Mouse (Mus musculus) Patski (cell line): Measurements from ENCODE around the gene Cdyl. TPM values are rescaled to one million over a fixed set of nuclear protein-coding genes. Genes with fewer than 3 reads are reported as not detected.

Experiments used
- ATAC-seq: fragments of 100-300 bp; one replicate; pipeline ENCODE4 v1.8.0; 2021
- CTCF ChIA-PET: fragments of 350-600 bp; sonication (Branson Sonifier 250); formaldehyde crosslinking; loops from one replicate; lab custom pipeline; 2022; ENCODE audit warnings: inconsistent platforms; lab: Charles Lee
- POLR2A ChIA-PET: fragments of 350-600 bp; sonication (Branson Sonifier 250); formaldehyde crosslinking; loops from one replicate; lab custom pipeline; 2022; ENCODE audit warnings: antibody characterized with exemption, inconsistent platforms; lab: Charles Lee
- DNase-seq: peaks from one replicate; pipeline ENCODE4 v3.0.0-alpha.2; 2011; ENCODE audit warnings: low read depth, low spot score
- H3K27me3 ChIP-seq: fragments of 371-371 bp; one replicate; pipeline ENCODE4 v1.5.1; 2021
- CTCF ChIP-seq: fragments of 100-300 bp; IDR thresholded peaks from one replicate; pipeline ENCODE4 v1.5.1; 2021
- in situ Hi-C: fragments of 300-500 bp; cut with MboI; formaldehyde crosslinking; loops from 3 replicates; pipeline ENCODE4 v1.11.1; 2018; ENCODE audit warnings: low pct_unique_long_range_greater_than_20kb, mixed read lengths
- polyA plus RNA-seq: library from polyadenylated mRNA; unstranded; gene quantifications from one replicate; pipeline ENCODE4 v1.2.3, GENCODE M21; 2021

The Cdyl gene
- polyA plus RNA-seq, 1 experiment from 2014 or later: 15.4 TPM

DNA sequence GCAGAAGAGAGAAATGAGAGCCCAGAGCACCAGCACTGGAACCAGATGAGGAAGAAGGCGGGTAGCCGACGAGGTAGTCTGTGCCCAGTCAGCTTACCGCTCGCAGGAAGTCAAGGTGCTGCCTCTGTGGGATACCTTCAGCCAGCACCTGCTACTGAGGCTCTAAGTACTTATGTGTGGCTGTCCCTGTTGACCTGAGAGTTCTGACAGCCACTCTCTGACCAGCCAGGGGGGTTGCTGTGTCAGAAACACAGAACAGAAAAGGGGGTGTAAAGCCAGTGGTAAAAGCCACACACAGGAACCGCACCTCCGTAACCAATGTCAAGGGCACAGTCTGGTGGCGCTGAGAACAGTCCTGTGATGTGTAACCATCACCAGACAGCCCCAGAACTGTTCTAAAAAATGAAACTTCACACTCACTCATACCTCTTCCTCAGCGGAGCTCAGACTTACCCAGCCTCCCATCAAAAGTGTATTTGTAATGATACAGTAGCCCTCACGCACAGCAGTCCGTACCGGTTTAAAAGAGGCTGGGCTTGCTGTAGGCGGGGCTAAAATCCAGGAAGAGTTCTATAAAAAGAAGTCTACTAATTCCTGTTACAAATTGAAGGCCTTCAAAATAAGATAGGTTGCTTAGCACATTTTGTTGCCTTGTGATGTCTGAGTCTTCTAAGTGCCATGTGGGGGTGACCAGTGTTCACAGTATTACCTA is 138.3 kb downstream of the Cdyl start:
- in situ Hi-C loops: no loop called here
- ChIA-PET CTCF (interaction anchor here (1.3 to 1.4 kb wide), 2 partner anchors 19 to 116 kb away, joined by 3 read pairs; no protein-coding TSS in a partner anchor), POLR2A (interaction anchor here (0.8 kb wide), 1 partner anchor 12 kb away, joined by 5 read pairs; no protein-coding TSS in a partner anchor)
- ATAC-seq (no peak), DNase-seq (no peak)
- no peaks in the 10 kb centered on the region for H3K27me3 ChIP-seq
- TF ChIP-seq CTCF: no peak

DNA sequence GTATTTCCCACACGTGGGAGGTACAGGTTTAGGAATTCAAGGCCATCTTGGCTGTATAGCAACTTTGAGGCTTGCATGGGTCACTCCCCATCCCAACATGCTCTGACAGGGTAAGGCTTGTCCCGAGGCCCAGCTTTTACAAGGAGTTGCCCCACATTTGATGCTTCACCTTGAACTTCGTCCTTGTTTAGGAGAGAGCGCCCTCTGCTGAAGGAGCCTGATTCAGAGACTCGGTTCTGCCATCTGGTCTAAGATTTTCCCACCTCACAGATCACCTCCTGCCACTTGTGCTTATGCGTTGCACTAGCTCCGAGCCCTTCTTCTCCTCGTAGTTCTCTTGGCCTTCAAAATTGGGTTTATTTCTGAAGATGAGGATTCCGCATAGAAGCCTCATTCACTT is 139.0 kb downstream of the Cdyl start:
- in situ Hi-C loops: no loop called here
- DNase-seq: no peak
- POLR2A ChIA-PET: interaction anchor here (0.8 kb wide), 1 partner anchor 13 kb away, joined by 5 read pairs; no protein-coding TSS in a partner anchor

DNA sequence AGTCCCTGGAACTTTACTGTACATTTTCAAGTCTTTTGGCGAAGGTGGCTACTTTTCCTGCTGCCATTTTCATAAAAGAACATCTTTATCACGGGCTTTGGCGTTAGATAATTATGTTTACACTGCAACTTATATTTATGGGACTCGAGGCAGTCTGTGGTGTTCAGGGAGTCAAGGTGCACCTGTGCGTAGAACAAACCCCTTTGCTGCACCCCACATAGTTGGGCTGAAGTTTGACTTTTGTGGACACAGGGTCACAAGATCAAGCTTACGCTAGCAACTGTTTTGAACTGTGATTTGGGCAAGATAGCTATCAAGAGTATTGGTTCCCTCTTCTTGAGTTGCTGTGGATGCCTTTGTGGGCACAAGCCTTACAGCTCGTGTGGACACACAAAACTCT is 140.6 kb downstream of the Cdyl start:
- TF ChIP-seq CTCF: no peak
- H3K27me3 ChIP-seq: no peaks in the 10 kb centered on the region
- ATAC-seq (no peak), DNase-seq (no peak)
- CTCF ChIA-PET: interaction anchor here (1.2 kb wide), 1 partner anchor 14 kb away, joined by 3 read pairs; no protein-coding TSS in a partner anchor
- POLR2A ChIA-PET: no interaction called here
- in situ Hi-C loops: no loop called here

More for the DNA sequence above, 139.0 kb downstream of the Cdyl start:
- H3K27me3 ChIP-seq: no peaks in the 10 kb centered on the region
- ATAC-seq: no peak
- TF ChIP-seq CTCF: peak; percentile 72
- CTCF ChIA-PET: interaction anchor here (1.3 to 1.4 kb wide), 2 partner anchors 19 to 115 kb away, joined by 3 read pairs; no protein-coding TSS in a partner anchor

DNA sequence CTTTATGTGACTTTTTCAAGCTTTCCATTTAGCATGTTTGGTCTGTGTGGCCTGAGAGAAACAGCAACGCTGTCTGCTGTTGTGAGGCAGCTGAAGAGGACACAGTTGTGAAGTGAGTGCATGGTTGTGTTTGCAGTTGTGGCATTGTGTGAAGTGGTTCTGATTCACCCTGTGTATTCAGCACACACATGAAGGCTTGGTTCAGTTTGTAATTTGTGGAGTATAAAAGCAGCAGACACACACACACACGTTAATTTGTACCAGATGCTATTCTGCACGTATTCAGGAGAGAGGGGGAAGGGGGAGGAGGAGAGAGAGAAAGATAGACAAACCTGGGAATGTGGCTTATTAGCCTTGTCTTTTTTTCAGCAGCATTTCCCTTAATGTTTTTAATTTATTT is 146.1 kb downstream of the Cdyl start:
- POLR2A ChIA-PET: no interaction called here
- DNase-seq (no peak), ATAC-seq (no peak)
- in situ Hi-C loops: no loop called here
- TF ChIP-seq CTCF: no peak
- CTCF ChIA-PET: no interaction called here
- no peaks in the 10 kb centered on the region for H3K27me3 ChIP-seq

DNA sequence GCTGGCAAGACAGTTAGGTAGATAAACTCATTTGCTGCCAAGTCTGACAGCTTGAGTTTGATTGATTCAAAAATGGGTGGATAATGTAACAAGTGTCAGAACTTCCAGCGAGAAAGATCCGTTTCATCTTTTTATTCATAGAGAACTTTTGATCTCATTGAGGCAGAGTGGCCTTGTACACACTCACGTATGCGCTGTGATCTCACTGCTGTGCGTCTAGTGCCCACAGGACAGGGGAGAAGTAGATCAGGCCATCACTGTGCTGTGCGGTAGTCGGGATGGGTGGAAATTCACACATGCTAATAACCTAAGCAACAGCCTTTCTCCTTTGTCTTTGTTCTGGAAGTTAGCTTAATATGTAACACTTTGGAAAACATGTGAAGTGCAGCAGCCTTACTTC is 146.5 kb downstream of the Cdyl start:
- ChIA-PET CTCF (no interaction called here), POLR2A (no interaction called here)
- no peaks in the 10 kb centered on the region for H3K27me3 ChIP-seq
- no peak for TF ChIP-seq CTCF
- in situ Hi-C loops: no loop called here
- no peak for DNase-seq
- ATAC-seq: no peak

DNA sequence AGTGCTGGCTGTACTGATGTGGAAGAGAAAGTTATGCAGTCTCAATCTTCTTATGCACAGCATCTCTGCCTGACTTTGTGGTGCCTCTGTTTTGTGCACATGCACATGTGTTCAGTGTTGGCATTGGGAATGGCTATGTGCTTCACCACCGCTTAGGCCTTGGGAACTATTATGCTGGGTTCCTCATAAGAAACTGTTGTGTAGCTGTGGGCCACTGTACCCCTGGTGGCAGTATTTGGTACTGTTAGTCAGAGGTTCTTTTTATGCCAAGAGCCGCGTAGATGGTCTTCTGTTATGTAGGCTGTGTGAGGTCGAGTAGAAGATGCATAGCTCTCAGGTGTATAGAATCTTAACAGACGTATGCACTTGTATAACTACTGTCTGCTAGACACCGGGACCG is 147.4 kb downstream of the Cdyl start:
- in situ Hi-C loops: no loop called here

DNA sequence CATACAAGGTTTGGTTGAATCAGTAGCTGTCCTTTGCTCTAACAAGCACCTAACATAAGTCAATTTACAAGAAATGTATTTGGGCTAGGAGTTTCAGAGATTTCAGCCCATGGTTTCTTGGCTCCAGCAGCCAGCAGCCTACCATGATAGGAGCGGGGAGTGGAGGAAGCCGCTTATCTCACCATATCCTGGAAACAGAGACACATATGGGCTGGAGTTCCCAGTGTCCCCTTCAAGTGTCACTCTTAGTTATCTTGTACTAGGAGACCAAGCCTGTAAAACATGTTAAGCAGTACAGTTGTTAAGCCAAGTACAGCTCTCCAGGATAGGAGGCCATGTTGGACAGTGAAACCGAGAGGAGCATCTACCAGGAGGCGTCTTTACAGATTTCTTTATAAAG is 147.9 kb downstream of the Cdyl start:
- H3K27me3 ChIP-seq: no peaks in the 10 kb centered on the region
- no peak for ATAC-seq
- DNase-seq: no peak
- no peak for TF ChIP-seq CTCF
- POLR2A ChIA-PET: no interaction called here
- CTCF ChIA-PET: no interaction called here
- in situ Hi-C loops: no loop called here

More for the DNA sequence above, 147.4 kb downstream of the Cdyl start:
- TF ChIP-seq CTCF: peak; percentile 22
- ChIA-PET POLR2A (no interaction called here), CTCF (no interaction called here)
- H3K27me3 ChIP-seq: no peaks in the 10 kb centered on the region
- DNase-seq: no peak
- ATAC-seq: no peak

DNA sequence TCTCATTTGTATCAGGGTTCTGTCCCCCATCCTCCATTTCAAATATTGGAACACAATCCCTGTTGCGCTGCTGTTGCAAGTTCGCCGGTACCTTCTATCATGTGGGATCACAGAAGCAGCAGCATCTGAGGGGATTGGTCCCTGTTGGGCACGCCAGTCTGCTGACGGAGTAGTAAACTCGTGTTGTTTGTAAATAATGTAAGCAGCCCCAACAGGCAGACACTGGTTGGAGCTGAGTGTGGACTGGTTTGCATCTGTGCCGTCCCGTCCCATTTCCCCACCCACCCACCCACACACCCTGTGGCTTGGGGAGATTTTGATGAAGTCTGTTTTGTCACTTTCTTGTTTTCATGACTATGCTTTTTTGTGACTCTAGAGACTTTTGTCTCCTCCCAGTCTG is 148.3 kb downstream of the Cdyl start:
- no peak for TF ChIP-seq CTCF
- no peaks in the 10 kb centered on the region for H3K27me3 ChIP-seq
- CTCF ChIA-PET: no interaction called here
- DNase-seq: no peak
- POLR2A ChIA-PET: no interaction called here
- in situ Hi-C loops: no loop called here
- no peak for ATAC-seq

DNA sequence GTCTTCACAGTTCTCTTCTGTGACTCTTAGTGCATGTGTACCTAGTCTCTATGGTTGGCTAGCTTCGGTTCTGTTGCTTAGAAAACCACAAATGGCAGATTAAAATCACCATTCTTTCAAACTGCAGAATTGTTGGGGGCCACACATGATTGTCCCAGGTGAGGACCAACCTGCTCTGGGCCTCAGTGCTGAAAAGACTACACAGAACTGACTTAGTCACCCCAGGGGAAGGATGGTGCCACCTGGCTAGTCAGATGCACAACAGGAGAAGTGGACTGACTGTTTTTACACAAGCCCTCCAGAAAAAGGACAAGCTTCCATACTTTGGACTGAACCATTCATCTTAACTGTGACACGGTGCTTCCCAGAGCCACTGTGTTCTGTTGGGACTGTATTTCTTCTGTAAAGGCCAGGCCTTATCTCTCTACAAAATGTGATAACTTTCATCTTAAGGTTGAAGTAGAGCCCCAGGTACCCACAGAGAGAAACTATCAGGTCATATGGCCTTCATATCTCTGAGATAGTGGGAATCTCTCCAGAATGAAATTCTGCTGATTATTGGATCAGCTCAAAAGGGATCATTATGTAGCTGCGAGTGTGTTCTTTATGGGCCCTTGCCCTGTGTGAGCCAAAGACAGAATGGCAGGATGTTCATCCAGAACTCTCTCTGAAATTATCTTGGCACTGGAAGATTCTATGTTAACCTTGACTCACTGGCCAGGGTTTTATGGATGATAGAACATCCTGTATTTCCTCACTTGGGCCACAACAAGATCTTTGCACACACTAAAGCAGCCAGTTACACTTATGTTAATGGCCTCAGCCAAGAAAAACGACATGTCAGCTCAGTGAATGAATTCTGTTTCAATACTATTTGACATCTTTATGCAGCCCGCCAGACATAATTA is 149.9 kb downstream of the Cdyl start:
- ChIA-PET CTCF (no interaction called here), POLR2A (interaction anchor here (1.0 kb wide), 1 partner anchor 10 kb away, joined by 3 read pairs; no protein-coding TSS in a partner anchor)
- in situ Hi-C loops: no loop called here
- peak; percentile 78 for ATAC-seq
- DNase-seq: no peak
- no peaks in the 10 kb centered on the region for H3K27me3 ChIP-seq
- TF ChIP-seq CTCF: no peak

DNA sequence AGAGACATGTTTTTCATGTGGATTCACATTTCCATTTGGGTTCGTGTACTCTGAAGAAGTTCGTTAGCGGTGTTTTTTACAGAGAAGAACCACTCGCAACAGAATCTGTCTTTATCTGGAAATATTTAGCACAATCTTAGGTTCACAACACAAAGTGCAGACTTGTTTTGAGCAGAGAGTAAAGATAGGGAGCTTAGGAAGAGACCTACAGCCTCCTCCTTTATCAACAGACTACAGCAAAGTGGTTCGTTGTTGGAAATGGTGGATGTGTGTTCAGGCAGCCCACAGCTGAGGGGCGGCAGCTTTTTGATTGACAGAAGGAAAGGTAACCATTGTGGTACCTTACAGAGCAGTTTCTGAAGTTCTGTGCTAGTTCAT is 150.5 kb downstream of the Cdyl start:
- no peak for ATAC-seq
- ChIA-PET CTCF (no interaction called here), POLR2A (interaction anchor here (1.0 kb wide), 1 partner anchor 9 kb away, joined by 3 read pairs; no protein-coding TSS in a partner anchor)
- DNase-seq: no peak
- in situ Hi-C loops: no loop called here
- TF ChIP-seq CTCF: no peak
- H3K27me3 ChIP-seq: no peaks in the 10 kb centered on the region
